Mouse (Mus musculus) liver, embryonic 11.5 days (tissue): Measurements from ENCODE around the gene Ankrd44. TPM values are rescaled to one million over a fixed set of nuclear protein-coding genes. Genes with fewer than 3 reads are reported as not detected.

Source experiments
- ATAC-seq: fragments of 200-750 bp; cut with Nextera tagmentation; replicated peaks from 2 replicates; pipeline ENCODE4 v1.8.0; 2017; ENCODE audit warnings: moderate number of reproducible peaks, mild to moderate bottlenecking, moderate TSS enrichment, moderate library complexity; ENCODE audit not compliant: low FRiP score
- DNase-seq: peaks from one replicate; pipeline ENCODE4 v3.0.0-alpha.2; 2017; ENCODE audit warnings: low spot score
- H3K27ac ChIP-seq: fragments of 300-500 bp; sonication (generic); 2 replicates; pipeline ENCODE4 v1.5.1; 2014; ENCODE audit warnings: mild to moderate bottlenecking, low read depth, low read length, control low read depth
- H3K27me3 ChIP-seq: fragments of 300-500 bp; sonication (generic); replicated peaks from 2 replicates; pipeline ENCODE4 v1.6.1; 2014; ENCODE audit warnings: low read length, mixed read lengths; ENCODE audit not compliant: control insufficient read depth, insufficient read depth
- H3K36me3 ChIP-seq: fragments of 300-500 bp; sonication (generic); 2 replicates; pipeline ENCODE4 v1.6.1; 2014; ENCODE audit warnings: mild to moderate bottlenecking, low read length, moderate library complexity, mixed read lengths; ENCODE audit not compliant: control insufficient read depth, insufficient read depth
- H3K4me1 ChIP-seq: fragments of 300-500 bp; sonication (generic); replicated peaks from 2 replicates; pipeline ENCODE4 v1.6.1; 2014; ENCODE audit warnings: low read length, mixed read lengths; ENCODE audit not compliant: control insufficient read depth, insufficient read depth
- H3K4me2 ChIP-seq: fragments of 300-500 bp; sonication (generic); 2 replicates; pipeline ENCODE4 v1.6.1; 2014; ENCODE audit warnings: mild to moderate bottlenecking, control low read depth, moderate library complexity
- H3K4me3 ChIP-seq: fragments of 300-500 bp; sonication (generic); 2 replicates; pipeline ENCODE4 v1.5.1; 2014; ENCODE audit warnings: low read depth, low read length, control low read depth
- H3K9ac ChIP-seq: fragments of 300-500 bp; sonication (generic); 2 replicates; pipeline ENCODE4 v1.6.1; 2014; ENCODE audit warnings: low read depth, low read length, control low read depth
- H3K9me3 ChIP-seq: fragments of 300-500 bp; sonication (generic); 2 replicates; pipeline ENCODE4 v1.6.1; 2016; ENCODE audit warnings: low read length, inconsistent platforms, mixed read lengths; ENCODE audit not compliant: control insufficient read depth
- WGBS: fragments of 180-500 bp; shearing (Covaris S2); extraction: QIAGEN DNeasy Blood & Tissue Kit; methylation state at CpG from one replicate; pipeline ENCODE4 v1.1.7; 2014; 5-methylcytosine and 5-hydroxymethylcytosine counted together
- polyA plus RNA-seq: library from polyadenylated mRNA; unstranded; fragments of >200 nt; fragmentation: Nextera tagmentation; extraction: Ambion mirVana; gene quantifications from 2 replicates; pipeline ENCODE4 v1.2.1, GENCODE M21; 2014

Ankrd44 gene
- polyA plus RNA-seq, 1 experiment from 2014 or later, result 11.8 TPM

GRCm38 (mm10) chr1:54842765-54843461 is 83.3 kb downstream of the Ankrd44 start:
- H3K4me2 ChIP-seq, result no peak overlapping the region
- H3K36me3 ChIP-seq, result no peaks in the 10 kb centered on the region
- no peaks in the 10 kb centered on the region for H3K9me3 ChIP-seq
- H3K27me3 ChIP-seq, result no peaks in the 10 kb centered on the region
- H3K9ac ChIP-seq, result no peak overlapping the region
- DNase-seq (no peak), ATAC-seq (no peak)
- H3K27ac ChIP-seq, result no peak overlapping the region
- H3K4me3 ChIP-seq, result no peak overlapping the region
- WGBS, result 85% methylated on average over 7 of the region's 7 CpGs
- H3K4me1 ChIP-seq, result peaks cover 14% of the 10 kb centered on the region

GRCm38 (mm10) chr1:54841788-54842187 is 84.4 kb downstream of the Ankrd44 start:
- no peaks in the 10 kb centered on the region for H3K9me3 ChIP-seq
- peaks cover 14% of the 10 kb centered on the region for H3K4me1 ChIP-seq
- H3K4me2 ChIP-seq, result no peak overlapping the region
- no peak for DNase-seq
- H3K36me3 ChIP-seq, result no peaks in the 10 kb centered on the region
- no peak overlapping the region for H3K9ac ChIP-seq
- no peak overlapping the region for H3K4me3 ChIP-seq
- ATAC-seq, result no peak
- H3K27me3 ChIP-seq, result no peaks in the 10 kb centered on the region
- 31% methylated on average over 5 of the region's 5 CpGs for WGBS
- H3K27ac ChIP-seq, result no peak overlapping the region

- no peak for ATAC-seq
- no peaks in the 10 kb centered on the region for H3K9me3 ChIP-seq
- no peak for DNase-seq
- H3K27ac ChIP-seq, result no peak overlapping the region
- no peak overlapping the region for H3K4me3 ChIP-seq
- no peak overlapping the region for H3K4me2 ChIP-seq
- H3K36me3 ChIP-seq, result no peaks in the 10 kb centered on the region
- peaks cover 14% of the 10 kb centered on the region for H3K4me1 ChIP-seq
- WGBS, result 21% methylated on average over 2 of the region's 2 CpGs
- no peak overlapping the region for H3K9ac ChIP-seq
- H3K27me3 ChIP-seq, result no peaks in the 10 kb centered on the region
Observed at GRCm38 (mm10) chr1:54840040-54840439, 86.1 kb downstream of the Ankrd44 start.

- ATAC-seq (no peak), DNase-seq (no peak)
- no peaks in the 10 kb centered on the region for H3K9me3 ChIP-seq
- H3K4me1 ChIP-seq, result peaks cover 14% of the 10 kb centered on the region
- H3K4me2 ChIP-seq, result no peak overlapping the region
- no peak overlapping the region for H3K9ac ChIP-seq
- H3K4me3 ChIP-seq, result no peak overlapping the region
- no peaks in the 10 kb centered on the region for H3K27me3 ChIP-seq
- 69% methylated on average over 6 of the region's 6 CpGs for WGBS
- H3K36me3 ChIP-seq, result no peaks in the 10 kb centered on the region
- H3K27ac ChIP-seq, result no peak overlapping the region
Observed at GRCm38 (mm10) chr1:54838486-54838805, 87.7 kb downstream of the Ankrd44 start.

GRCm38 (mm10) chr1:54837721-54838485 is 88.3 kb downstream of the Ankrd44 start:
- Histone ChIP-seq H3K4me1 (peaks cover 14% of the 10 kb centered on the region), H3K27me3 (no peaks in the 10 kb centered on the region), H3K9ac (no peak overlapping the region), H3K36me3 (no peaks in the 10 kb centered on the region), H3K4me3 (no peak overlapping the region), H3K4me2 (no peak overlapping the region), H3K9me3 (no peaks in the 10 kb centered on the region), H3K27ac (no peak overlapping the region)
- no peak for DNase-seq
- 56% methylated on average over 17 of the region's 17 CpGs for WGBS
- no peak for ATAC-seq

- ATAC-seq, result no peak
- Histone ChIP-seq H3K27ac (no peak overlapping the region), H3K4me2 (no peak overlapping the region), H3K9me3 (no peaks in the 10 kb centered on the region), H3K36me3 (no peaks in the 10 kb centered on the region), H3K9ac (no peak overlapping the region), H3K4me1 (peaks cover 10% of the 10 kb centered on the region), H3K4me3 (no peak overlapping the region), H3K27me3 (no peaks in the 10 kb centered on the region)
- 61% methylated on average over 6 of the region's 6 CpGs for WGBS
- no peak for DNase-seq
Observed at GRCm38 (mm10) chr1:54835661-54836205, 90.5 kb downstream of the Ankrd44 start.

- ATAC-seq (no peak; the same call in 1 of the 2 replicates), DNase-seq (no peak)
- Histone ChIP-seq H3K36me3 (no peaks in the 10 kb centered on the region), H3K4me2 (no peak overlapping the region), H3K9ac (no peak overlapping the region), H3K27me3 (no peaks in the 10 kb centered on the region), H3K4me1 (no peaks in the 10 kb centered on the region), H3K4me3 (no peak overlapping the region), H3K9me3 (no peaks in the 10 kb centered on the region), H3K27ac (no peak overlapping the region)
- WGBS, result 87% methylated on average over 6 of the region's 6 CpGs
Observed at GRCm38 (mm10) chr1:54833221-54833620, 93.0 kb downstream of the Ankrd44 start.

- WGBS, result 4% methylated on average over 1 of the region's 1 CpGs
- Histone ChIP-seq H3K9me3 (no peaks in the 10 kb centered on the region), H3K4me2 (no peak overlapping the region), H3K4me3 (no peak overlapping the region), H3K9ac (no peak overlapping the region), H3K27ac (no peak overlapping the region), H3K4me1 (no peaks in the 10 kb centered on the region), H3K27me3 (no peaks in the 10 kb centered on the region), H3K36me3 (no peaks in the 10 kb centered on the region)
- no peak for DNase-seq
- ATAC-seq, result no peak; the same call in 1 of the 2 replicates
Observed at GRCm38 (mm10) chr1:54832765-54833164, 93.4 kb downstream of the Ankrd44 start.
